Mouse (Mus musculus) neural tube, embryonic 13.5 days (tissue): ENCODE data around the gene Igsf9b. TPM values are rescaled to one million over a fixed set of nuclear protein-coding genes. Genes with fewer than 3 reads are reported as not detected.
A peak's percentile ranks its signal among the peaks of the same experiment; 100 is the strongest.

ENCODE experiments used
- ATAC-seq: fragments of 200-750 bp; cut with Nextera tagmentation; 2 replicates; pipeline ENCODE4 v1.8.0; 2017; ENCODE audit warnings: low read depth, mild to moderate bottlenecking, moderate TSS enrichment, moderate library complexity
- H3K27ac ChIP-seq: fragments of 300-500 bp; sonication (generic); replicated peaks from 2 replicates; pipeline ENCODE4 v1.5.1; 2015; ENCODE audit warnings: moderate library complexity, mild to moderate bottlenecking, inconsistent platforms
- H3K27me3 ChIP-seq: fragments of 300-500 bp; sonication (generic); 2 replicates; pipeline ENCODE4 v1.6.1; 2015; ENCODE audit warnings: mild to moderate bottlenecking, inconsistent platforms
- H3K36me3 ChIP-seq: fragments of 300-500 bp; sonication (generic); 2 replicates; pipeline ENCODE4 v1.6.1; 2015; ENCODE audit warnings: mild to moderate bottlenecking, inconsistent platforms
- H3K4me1 ChIP-seq: fragments of 300-500 bp; sonication (generic); replicated peaks from 2 replicates; pipeline ENCODE4 v1.6.1; 2015; ENCODE audit warnings: inconsistent platforms
- H3K4me2 ChIP-seq: fragments of 300-500 bp; sonication (generic); 2 replicates; pipeline ENCODE4 v1.6.1; 2015; ENCODE audit warnings: inconsistent platforms, mild to moderate bottlenecking, moderate library complexity
- H3K4me3 ChIP-seq: fragments of 300-500 bp; sonication (generic); 2 replicates; pipeline ENCODE4 v1.5.1; 2015; ENCODE audit warnings: mild to moderate bottlenecking, inconsistent platforms
- H3K9ac ChIP-seq: fragments of 300-500 bp; sonication (generic); 2 replicates; pipeline ENCODE4 v1.6.1; 2015; ENCODE audit warnings: moderate library complexity, mild to moderate bottlenecking, inconsistent platforms
- H3K9me3 ChIP-seq: fragments of 300-500 bp; sonication (generic); 2 replicates; pipeline ENCODE4 v1.6.1; 2016; ENCODE audit warnings: inconsistent platforms
- WGBS: fragments of 180-500 bp; shearing (Covaris S2); methylation state at CpG from one replicate; pipeline ENCODE4 v1.1.7; 2015; 5-methylcytosine and 5-hydroxymethylcytosine counted together
- polyA plus RNA-seq: library from polyadenylated mRNA; unstranded; fragments of >200 nt; fragmentation: Nextera tagmentation; extraction: Ambion mirVana; gene quantifications from 2 replicates; pipeline ENCODE4 v1.2.1, GENCODE M21; 2015

Igsf9b gene
- polyA plus RNA-seq, 1 experiment from 2014 or later: 12.6 TPM

GRCm38 (mm10) chr9:27308561-27308960 is 9.6 kb downstream of the Igsf9b start:
- H3K9ac ChIP-seq: peak overlapping the region; percentile 61
- H3K9me3 ChIP-seq: no peaks in the 10 kb centered on the region
- H3K27me3 ChIP-seq: no peaks in the 10 kb centered on the region; the same call in 1 of the 2 replicates
- 23% methylated on average over 6 of the region's 6 CpGs for WGBS
- H3K4me2 ChIP-seq: peak overlapping the region; percentile 11; the same call in 1 of the 2 replicates
- H3K36me3 ChIP-seq: peaks cover 11% of the 10 kb centered on the region; the same call in 1 of the 2 replicates
- H3K4me1 ChIP-seq: peaks cover 51% of the 10 kb centered on the region
- no peak overlapping the region for H3K4me3 ChIP-seq
- ATAC-seq: peak; percentile 79
- peak overlapping the region; percentile 71 for H3K27ac ChIP-seq

GRCm38 (mm10) chr9:27310005-27310404 is 11.0 kb downstream of the Igsf9b start:
- no peak for ATAC-seq
- H3K9me3 ChIP-seq: no peaks in the 10 kb centered on the region
- H3K9ac ChIP-seq: no peak overlapping the region; the same call in 1 of the 2 replicates
- no peaks in the 10 kb centered on the region for H3K27me3 ChIP-seq
- WGBS: 65% methylated on average over 4 of the region's 4 CpGs
- H3K4me2 ChIP-seq: no peak overlapping the region
- H3K27ac ChIP-seq: no peak overlapping the region
- H3K36me3 ChIP-seq: peaks cover 11% of the 10 kb centered on the region; the same call in 1 of the 2 replicates
- H3K4me3 ChIP-seq: no peak overlapping the region
- H3K4me1 ChIP-seq: peaks cover 42% of the 10 kb centered on the region

- no peak overlapping the region for H3K27ac ChIP-seq
- peaks cover 18% of the 10 kb centered on the region for H3K4me1 ChIP-seq
- no peak overlapping the region for H3K9ac ChIP-seq
- H3K27me3 ChIP-seq: no peaks in the 10 kb centered on the region
- peaks cover 22% of the 10 kb centered on the region for H3K36me3 ChIP-seq
- 94% methylated on average over 5 of the region's 5 CpGs for WGBS
- no peak for ATAC-seq
- no peak overlapping the region for H3K4me2 ChIP-seq
- H3K9me3 ChIP-seq: no peaks in the 10 kb centered on the region
- H3K4me3 ChIP-seq: no peak overlapping the region
Observed at GRCm38 (mm10) chr9:27313427-27313826, 14.4 kb downstream of the Igsf9b start.

- H3K36me3 ChIP-seq: peaks cover 64% of the 10 kb centered on the region
- H3K9me3 ChIP-seq: no peaks in the 10 kb centered on the region
- H3K27ac ChIP-seq: no peak overlapping the region
- no peak overlapping the region for H3K9ac ChIP-seq
- H3K4me3 ChIP-seq: no peak overlapping the region
- no peaks in the 10 kb centered on the region for H3K27me3 ChIP-seq
- ATAC-seq: no peak
- no peak overlapping the region for H3K4me2 ChIP-seq
- peaks cover 10% of the 10 kb centered on the region for H3K4me1 ChIP-seq
- WGBS: 91% methylated on average over 8 of the region's 8 CpGs
Observed at GRCm38 (mm10) chr9:27321267-27321666, 22.3 kb downstream of the Igsf9b start.

- peaks cover 66% of the 10 kb centered on the region for H3K36me3 ChIP-seq
- 68% methylated on average over 7 of the region's 7 CpGs for WGBS
- ATAC-seq: peak; percentile 48; the same call in 1 of the 2 replicates
Observed at GRCm38 (mm10) chr9:27322277-27322676, 23.3 kb downstream of the Igsf9b start.

GRCm38 (mm10) chr9:27323412-27323811 is 24.4 kb downstream of the Igsf9b start:
- Histone ChIP-seq H3K27ac (no peak overlapping the region), H3K27me3 (no peaks in the 10 kb centered on the region), H3K4me3 (no peak overlapping the region), H3K9ac (no peak overlapping the region), H3K4me1 (peaks cover 10% of the 10 kb centered on the region), H3K9me3 (no peaks in the 10 kb centered on the region), H3K4me2 (no peak overlapping the region), H3K36me3 (peaks cover 63% of the 10 kb centered on the region)
- 90% methylated on average over 3 of the region's 3 CpGs for WGBS
- ATAC-seq: no peak

More at GRCm38 (mm10) chr9:27322277-27322676, 23.3 kb downstream of the Igsf9b start:
- Histone ChIP-seq H3K27me3 (no peaks in the 10 kb centered on the region), H3K4me2 (no peak overlapping the region), H3K27ac (no peak overlapping the region), H3K9me3 (no peaks in the 10 kb centered on the region), H3K9ac (no peak overlapping the region), H3K4me3 (no peak overlapping the region), H3K4me1 (peaks cover 10% of the 10 kb centered on the region)

GRCm38 (mm10) chr9:27325920-27326319 is 26.9 kb downstream of the Igsf9b start:
- Histone ChIP-seq H3K27ac (no peak overlapping the region), H3K9me3 (no peaks in the 10 kb centered on the region), H3K9ac (no peak overlapping the region), H3K4me2 (no peak overlapping the region), H3K36me3 (peaks cover 56% of the 10 kb centered on the region), H3K4me3 (no peak overlapping the region), H3K27me3 (no peaks in the 10 kb centered on the region), H3K4me1 (peaks cover 10% of the 10 kb centered on the region)
- ATAC-seq: no peak
- 43% methylated on average over 2 of the region's 2 CpGs for WGBS

GRCm38 (mm10) chr9:27327558-27327957 is 28.6 kb downstream of the Igsf9b start:
- Histone ChIP-seq H3K27me3 (no peaks in the 10 kb centered on the region), H3K4me1 (peaks cover 2% of the 10 kb centered on the region), H3K4me3 (no peak overlapping the region), H3K4me2 (no peak overlapping the region), H3K9me3 (no peaks in the 10 kb centered on the region), H3K9ac (no peak overlapping the region), H3K27ac (no peak overlapping the region), H3K36me3 (peaks cover 57% of the 10 kb centered on the region)
- WGBS: 97% methylated on average over 3 of the region's 3 CpGs
- ATAC-seq: no peak

GRCm38 (mm10) chr9:27330374-27330773 is 31.4 kb downstream of the Igsf9b start:
- H3K9me3 ChIP-seq: no peaks in the 10 kb centered on the region
- H3K27ac ChIP-seq: no peak overlapping the region
- no peak overlapping the region for H3K9ac ChIP-seq
- no peaks in the 10 kb centered on the region for H3K27me3 ChIP-seq
- H3K4me2 ChIP-seq: no peak overlapping the region
- H3K4me1 ChIP-seq: no peaks in the 10 kb centered on the region; the same call in 1 of the 2 replicates
- H3K36me3 ChIP-seq: peaks cover 58% of the 10 kb centered on the region
- H3K4me3 ChIP-seq: no peak overlapping the region
- 81% methylated on average over 4 of the region's 4 CpGs for WGBS
- no peak for ATAC-seq

- no peaks in the 10 kb centered on the region for H3K27me3 ChIP-seq
- H3K9ac ChIP-seq: no peak overlapping the region
- H3K4me1 ChIP-seq: peaks cover 6% of the 10 kb centered on the region; the same call in 1 of the 2 replicates
- no peak overlapping the region for H3K4me2 ChIP-seq
- no peak overlapping the region for H3K27ac ChIP-seq
- H3K9me3 ChIP-seq: no peaks in the 10 kb centered on the region
- WGBS: 91% methylated on average over 7 of the region's 7 CpGs
- ATAC-seq: no peak
- peaks cover 62% of the 10 kb centered on the region for H3K36me3 ChIP-seq
- no peak overlapping the region for H3K4me3 ChIP-seq
Observed at GRCm38 (mm10) chr9:27331538-27331937, 32.5 kb downstream of the Igsf9b start.

- no peaks in the 10 kb centered on the region for H3K9me3 ChIP-seq
- H3K4me3 ChIP-seq: no peak overlapping the region
- ATAC-seq: no peak
- no peak overlapping the region for H3K4me2 ChIP-seq
- peaks cover 40% of the 10 kb centered on the region for H3K36me3 ChIP-seq
- H3K9ac ChIP-seq: no peak overlapping the region
- no peaks in the 10 kb centered on the region for H3K27me3 ChIP-seq
- peaks cover 21% of the 10 kb centered on the region for H3K4me1 ChIP-seq
- 74% methylated on average over 9 of the region's 9 CpGs for WGBS
- no peak overlapping the region for H3K27ac ChIP-seq
Observed at GRCm38 (mm10) chr9:27334895-27335294, 35.9 kb downstream of the Igsf9b start.

- peaks cover 46% of the 10 kb centered on the region for H3K36me3 ChIP-seq
- H3K4me2 ChIP-seq: no peak overlapping the region
- H3K9me3 ChIP-seq: no peaks in the 10 kb centered on the region
- no peaks in the 10 kb centered on the region for H3K27me3 ChIP-seq
- peaks cover 21% of the 10 kb centered on the region for H3K4me1 ChIP-seq
- H3K9ac ChIP-seq: no peak overlapping the region
- no peak overlapping the region for H3K4me3 ChIP-seq
- no peak overlapping the region; the same call in 1 of the 2 replicates for H3K27ac ChIP-seq
- peak; percentile 49 for ATAC-seq
- 75% methylated on average over 4 of the region's 4 CpGs for WGBS
Observed at GRCm38 (mm10) chr9:27336962-27337636, 38.1 kb downstream of the Igsf9b start.

- no peak overlapping the region for H3K4me3 ChIP-seq
- ATAC-seq: no peak
- H3K4me2 ChIP-seq: no peak overlapping the region
- WGBS: 92% methylated on average over 1 of the region's 1 CpGs
- H3K9ac ChIP-seq: no peak overlapping the region
- no peaks in the 10 kb centered on the region for H3K9me3 ChIP-seq
- H3K27ac ChIP-seq: no peak overlapping the region
- no peaks in the 10 kb centered on the region for H3K27me3 ChIP-seq
- H3K36me3 ChIP-seq: peaks cover 42% of the 10 kb centered on the region
- H3K4me1 ChIP-seq: peaks cover 21% of the 10 kb centered on the region
Observed at GRCm38 (mm10) chr9:27339168-27339567, 40.2 kb downstream of the Igsf9b start.
